Mouse (Mus musculus) cortical plate, adult 2 months (tissue): ENCODE measurements at regions not wholly inside any gene's neighbourhood (a gene's known extent, or its start where the extent isn't known, plus 50 kb on each side); places are given as distances from the start of the nearest gene placed in this dataset.

ENCODE experiments used
- CTCF ChIP-seq: fragments of 200-500 bp; IDR thresholded peaks from 2 replicates; pipeline ENCODE4 v1.5.1; 2011; ENCODE audit warnings: mild to moderate bottlenecking, control low read depth, low read length; ENCODE audit not compliant: insufficient read depth; ENCODE audit errors: extremely low read depth
- POLR2A ChIP-seq: fragments of 200-500 bp; IDR thresholded peaks from 2 replicates; pipeline ENCODE4 v1.6.1; 2011; ENCODE audit warnings: mild to moderate bottlenecking, low read length, control low read depth; ENCODE audit not compliant: insufficient read depth; ENCODE audit errors: extremely low read depth

DNA sequence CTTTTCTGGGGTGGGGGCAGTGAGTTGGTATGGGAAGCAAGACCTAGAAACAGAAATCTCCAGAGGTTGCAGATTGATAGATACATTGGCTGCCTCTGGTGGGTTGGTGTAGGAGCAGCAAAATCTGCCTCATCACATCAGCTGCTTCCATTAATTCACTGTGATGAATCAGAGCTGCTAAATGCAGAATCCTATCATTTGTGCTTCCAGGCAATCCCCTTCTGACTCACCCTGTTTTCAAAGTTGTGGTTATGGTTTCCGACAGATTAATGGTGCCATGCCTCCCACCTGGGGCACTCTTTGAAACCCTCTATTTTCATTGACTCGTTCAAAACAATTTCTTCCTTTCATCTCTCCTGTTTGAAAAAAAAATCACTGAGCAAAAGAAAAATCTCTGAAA lies 507.2 kb upstream of the Chrm3 start:
- TF ChIP-seq CTCF (no peak), POLR2A (no peak)
